Mouse (Mus musculus): Measurements from ENCODE around the gene Lcorl.

GRCm38 (mm10) chr5:45856876-45857253, 550 bp downstream of the Lcorl start:
- TF ChIP-seq CTCF (IDR thresholded peaks at IDR 0.05; ENCODE audit: low read depth) (no peak), EP300 (optimal IDR thresholded peaks at IDR 0.05) (no peak)
